Mouse (Mus musculus) forelimb bud, embryonic 11.5 days (tissue): ENCODE results near the gene Fzd7.

Source experiments
- DNase-seq: peaks from one replicate; pipeline ENCODE4 v3.0.0-alpha.2; 2012; ENCODE audit warnings: low read depth, low spot score

Fzd7 gene

DNA sequence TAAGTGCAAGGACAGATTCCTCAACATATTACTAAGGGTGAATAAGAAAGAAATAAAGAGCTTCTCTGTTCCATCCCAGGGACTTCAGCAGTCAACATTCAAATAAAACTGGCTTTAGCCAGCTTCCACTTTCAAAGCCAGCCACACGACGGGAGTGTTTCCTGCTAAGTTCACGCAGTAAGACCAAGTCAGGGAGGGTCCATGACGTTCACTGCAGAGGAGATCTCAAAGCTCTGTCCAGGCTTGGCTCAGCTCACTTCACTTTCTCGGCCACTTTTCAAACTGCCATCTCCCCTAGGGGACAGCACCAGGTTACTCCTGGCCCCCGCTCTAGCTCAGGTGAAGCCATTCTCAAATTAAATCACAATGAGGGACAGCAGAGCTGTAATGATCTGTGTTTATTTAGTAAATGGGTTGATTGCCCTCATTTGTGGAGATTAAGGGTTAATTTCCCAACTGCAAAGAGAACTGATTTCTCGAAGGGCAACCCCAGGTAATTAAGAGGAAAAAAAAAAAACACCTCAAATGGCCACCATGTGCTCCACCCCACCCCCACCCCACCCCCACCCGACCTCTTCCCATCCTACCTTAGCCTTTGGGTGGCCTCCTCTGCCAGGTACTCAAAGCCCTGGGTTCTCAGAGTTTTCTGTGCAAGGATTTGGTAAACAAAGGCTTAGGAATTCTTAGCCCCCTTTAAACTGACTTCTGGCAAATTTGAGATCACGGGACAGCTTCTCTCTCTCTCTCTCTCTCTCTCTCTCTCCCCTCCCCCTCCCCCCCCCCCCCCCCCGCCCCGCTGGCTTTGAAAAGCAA, 9.7 kb upstream of the Fzd7 start:
- DNase-seq, result no peak

DNA sequence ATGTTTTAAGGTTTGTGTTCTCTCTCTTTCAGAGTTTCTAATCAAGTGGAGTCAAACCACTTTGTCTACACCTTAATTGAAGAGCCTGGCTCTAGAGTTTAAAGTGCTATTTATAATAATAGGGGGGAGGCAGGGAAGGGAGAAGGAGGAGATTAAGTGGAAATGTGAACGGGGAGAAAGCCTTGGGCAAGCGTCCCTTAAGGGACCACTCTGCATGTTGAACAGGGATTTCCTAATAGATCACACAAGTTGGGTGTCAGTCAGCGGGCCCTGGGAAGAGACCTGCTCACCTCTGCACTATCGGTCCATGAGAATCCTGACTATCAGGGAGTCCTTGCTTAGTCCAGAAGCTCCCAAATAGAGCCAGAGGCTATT, 9.1 kb upstream of the Fzd7 start:
- no peak for DNase-seq

DNA sequence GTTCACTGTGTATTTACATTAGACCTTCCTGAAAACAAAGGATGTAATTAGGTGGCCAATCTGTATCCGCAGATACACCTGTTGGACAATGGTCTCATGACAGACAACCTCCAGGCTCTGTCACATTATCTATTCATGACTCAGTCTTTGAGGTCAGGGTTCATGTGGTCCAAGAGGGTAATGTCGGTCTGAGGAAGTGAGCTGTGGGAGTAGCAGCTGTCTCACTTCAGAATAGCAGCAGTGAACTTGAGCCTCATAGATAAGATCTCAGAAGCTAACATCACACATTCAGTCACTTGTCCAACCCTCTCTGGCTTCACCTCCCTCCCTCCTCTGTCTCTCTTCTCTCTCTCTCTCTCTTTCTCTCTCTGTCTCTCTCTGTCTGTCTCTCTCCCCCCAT, 6.6 kb upstream of the Fzd7 start:
- DNase-seq, result no peak

DNA sequence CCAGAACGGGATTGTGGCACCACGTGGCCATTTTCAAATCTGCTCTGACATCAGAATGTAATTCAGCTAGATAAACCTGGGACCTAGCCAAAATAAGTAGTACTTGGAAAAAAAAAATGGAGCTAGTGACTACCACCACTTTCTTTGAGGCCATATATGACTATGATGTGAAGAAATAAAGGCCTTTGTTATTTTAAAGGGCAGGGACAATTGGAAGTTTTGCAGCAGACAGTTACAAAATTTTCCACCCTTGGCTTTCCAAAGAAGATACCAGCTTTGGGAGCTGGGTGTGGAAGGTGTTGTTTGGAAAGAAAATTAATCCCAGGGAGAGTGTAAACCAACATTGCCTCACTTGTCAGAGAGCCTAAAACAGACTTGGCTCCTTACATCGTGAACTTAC, 3.3 kb upstream of the Fzd7 start:
- no peak for DNase-seq

DNA sequence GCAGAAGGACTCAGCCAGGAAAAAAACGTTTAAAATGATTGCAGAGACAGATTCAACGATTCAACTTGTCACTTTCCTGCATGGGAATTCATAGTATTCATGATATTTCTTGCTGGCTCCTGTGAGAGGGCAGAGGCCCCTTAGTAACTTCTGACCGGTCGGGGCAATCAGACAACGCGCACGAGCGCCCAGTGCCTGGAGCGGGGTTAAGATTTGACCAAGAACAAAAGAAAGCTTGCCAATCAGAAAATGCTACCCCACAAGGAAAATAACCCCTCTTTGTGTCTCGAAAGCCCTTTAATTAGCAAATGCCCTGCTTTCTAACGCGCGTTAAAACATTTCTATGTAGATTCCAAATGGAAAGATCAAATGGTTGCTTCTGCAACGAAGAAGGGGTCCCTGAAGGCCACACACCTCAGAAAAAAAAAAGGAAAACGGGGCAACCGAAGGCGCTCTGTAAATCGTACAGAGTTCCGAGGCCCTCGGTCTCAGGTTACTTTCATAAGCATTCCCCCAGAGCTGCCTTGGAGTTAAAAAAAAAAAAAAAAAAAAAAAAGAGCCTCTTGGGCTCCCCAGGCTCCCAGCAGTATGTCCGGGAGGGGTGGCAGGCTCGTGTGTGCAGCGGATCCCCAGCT, 1.3 kb upstream of the Fzd7 start:
- no peak for DNase-seq

DNA sequence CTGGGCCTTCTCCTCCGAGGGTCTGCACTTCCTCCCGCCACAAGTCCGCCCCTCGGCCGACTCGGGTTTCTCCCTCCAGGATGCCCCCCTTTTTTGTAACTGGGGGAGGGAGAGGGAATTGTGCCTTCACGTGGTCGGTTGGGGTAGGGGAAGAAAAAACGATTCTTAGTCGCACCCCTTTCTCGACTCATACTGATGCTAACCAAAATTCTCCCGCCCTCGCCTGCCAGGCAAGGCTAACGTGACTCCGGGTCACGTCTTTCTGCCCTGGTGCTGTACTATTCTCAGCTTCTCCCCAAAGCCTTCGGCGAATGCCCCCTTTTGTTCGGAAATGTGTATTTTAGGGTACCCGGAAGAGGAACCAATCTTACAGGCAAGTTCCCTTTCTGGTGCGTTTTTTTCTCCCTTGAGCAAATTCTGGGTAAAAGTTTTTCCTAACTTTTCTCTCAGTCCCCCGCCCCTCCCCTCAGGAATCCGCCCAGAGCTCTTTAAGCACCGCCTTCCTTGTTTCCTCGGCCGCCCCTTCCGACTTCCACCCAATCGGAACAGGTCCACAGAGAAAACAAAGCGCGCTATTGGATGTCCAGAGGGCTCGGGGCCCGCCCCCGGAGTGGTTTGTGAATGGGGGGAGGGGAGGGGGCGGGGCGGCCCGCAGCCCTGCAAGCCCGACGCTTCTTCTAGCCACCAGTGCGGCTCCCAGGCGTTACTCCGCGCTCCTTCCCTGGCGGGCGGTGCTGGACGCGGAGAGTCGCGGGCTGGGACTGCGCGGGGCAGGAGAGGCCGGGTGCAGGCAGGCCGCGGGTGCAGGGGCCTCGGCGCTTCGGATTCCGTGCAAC, 550 bp upstream of the Fzd7 start:
- peak; percentile 98 for DNase-seq

DNA sequence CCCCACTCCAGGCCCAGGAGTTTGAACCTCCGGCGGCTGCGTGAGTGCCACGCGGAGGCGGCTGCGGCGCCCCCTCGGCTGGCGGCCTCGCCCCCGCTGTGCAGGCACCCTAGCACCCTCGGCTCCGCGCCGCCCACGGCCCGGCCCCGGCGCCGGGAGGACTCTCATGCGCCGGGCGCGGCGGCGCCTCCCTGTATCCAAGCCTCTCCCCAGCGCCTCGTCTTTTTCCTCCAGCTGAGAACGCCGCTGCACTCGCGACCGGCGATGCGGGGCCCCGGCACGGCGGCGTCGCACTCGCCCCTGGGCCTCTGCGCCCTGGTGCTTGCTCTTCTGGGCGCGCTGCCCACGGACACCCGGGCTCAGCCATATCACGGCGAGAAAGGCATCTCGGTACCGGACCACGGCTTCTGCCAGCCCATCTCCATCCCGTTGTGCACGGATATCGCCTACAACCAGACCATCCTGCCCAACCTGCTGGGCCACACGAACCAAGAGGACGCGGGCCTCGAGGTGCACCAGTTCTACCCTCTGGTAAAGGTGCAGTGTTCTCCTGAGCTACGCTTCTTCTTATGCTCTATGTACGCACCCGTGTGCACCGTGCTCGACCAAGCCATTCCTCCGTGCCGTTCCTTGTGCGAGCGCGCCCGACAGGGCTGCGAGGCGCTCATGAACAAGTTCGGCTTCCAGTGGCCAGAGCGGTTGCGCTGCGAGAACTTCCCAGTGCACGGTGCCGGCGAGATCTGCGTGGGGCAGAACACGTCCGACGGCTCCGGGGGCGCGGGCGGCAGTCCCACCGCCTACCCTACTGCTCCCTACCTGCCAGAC, 684 bp downstream of the Fzd7 start:
- DNase-seq, result no peak

DNA sequence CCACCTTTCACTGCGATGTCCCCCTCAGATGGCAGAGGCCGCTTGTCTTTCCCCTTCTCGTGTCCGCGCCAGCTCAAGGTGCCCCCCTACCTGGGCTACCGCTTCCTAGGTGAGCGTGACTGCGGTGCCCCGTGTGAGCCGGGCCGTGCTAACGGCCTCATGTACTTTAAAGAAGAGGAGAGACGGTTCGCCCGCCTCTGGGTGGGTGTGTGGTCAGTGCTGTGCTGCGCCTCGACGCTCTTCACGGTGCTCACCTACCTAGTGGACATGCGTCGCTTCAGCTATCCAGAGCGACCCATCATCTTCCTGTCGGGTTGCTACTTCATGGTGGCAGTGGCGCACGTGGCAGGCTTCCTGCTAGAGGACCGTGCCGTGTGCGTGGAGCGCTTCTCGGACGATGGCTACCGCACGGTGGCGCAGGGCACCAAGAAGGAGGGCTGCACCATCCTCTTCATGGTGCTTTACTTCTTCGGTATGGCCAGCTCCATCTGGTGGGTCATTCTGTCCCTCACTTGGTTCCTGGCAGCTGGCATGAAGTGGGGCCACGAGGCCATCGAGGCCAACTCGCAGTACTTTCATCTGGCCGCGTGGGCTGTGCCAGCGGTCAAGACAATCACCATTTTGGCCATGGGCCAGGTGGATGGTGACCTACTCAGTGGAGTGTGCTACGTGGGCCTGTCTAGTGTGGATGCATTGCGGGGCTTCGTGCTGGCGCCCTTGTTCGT, 1.5 kb downstream of the Fzd7 start:
- DNase-seq, result peak; percentile 73

DNA sequence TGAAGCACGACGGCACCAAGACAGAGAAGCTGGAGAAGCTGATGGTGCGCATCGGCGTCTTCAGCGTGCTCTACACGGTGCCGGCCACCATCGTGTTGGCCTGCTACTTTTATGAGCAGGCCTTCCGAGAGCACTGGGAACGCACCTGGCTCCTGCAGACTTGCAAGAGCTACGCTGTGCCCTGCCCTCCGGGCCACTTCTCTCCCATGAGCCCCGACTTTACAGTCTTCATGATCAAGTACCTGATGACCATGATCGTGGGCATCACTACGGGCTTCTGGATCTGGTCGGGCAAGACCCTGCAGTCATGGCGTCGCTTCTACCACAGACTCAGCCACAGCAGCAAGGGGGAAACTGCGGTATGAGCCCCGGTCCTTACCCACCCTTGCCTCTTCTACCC, 2.1 kb downstream of the Fzd7 start:
- peak; percentile 18 for DNase-seq

DNA sequence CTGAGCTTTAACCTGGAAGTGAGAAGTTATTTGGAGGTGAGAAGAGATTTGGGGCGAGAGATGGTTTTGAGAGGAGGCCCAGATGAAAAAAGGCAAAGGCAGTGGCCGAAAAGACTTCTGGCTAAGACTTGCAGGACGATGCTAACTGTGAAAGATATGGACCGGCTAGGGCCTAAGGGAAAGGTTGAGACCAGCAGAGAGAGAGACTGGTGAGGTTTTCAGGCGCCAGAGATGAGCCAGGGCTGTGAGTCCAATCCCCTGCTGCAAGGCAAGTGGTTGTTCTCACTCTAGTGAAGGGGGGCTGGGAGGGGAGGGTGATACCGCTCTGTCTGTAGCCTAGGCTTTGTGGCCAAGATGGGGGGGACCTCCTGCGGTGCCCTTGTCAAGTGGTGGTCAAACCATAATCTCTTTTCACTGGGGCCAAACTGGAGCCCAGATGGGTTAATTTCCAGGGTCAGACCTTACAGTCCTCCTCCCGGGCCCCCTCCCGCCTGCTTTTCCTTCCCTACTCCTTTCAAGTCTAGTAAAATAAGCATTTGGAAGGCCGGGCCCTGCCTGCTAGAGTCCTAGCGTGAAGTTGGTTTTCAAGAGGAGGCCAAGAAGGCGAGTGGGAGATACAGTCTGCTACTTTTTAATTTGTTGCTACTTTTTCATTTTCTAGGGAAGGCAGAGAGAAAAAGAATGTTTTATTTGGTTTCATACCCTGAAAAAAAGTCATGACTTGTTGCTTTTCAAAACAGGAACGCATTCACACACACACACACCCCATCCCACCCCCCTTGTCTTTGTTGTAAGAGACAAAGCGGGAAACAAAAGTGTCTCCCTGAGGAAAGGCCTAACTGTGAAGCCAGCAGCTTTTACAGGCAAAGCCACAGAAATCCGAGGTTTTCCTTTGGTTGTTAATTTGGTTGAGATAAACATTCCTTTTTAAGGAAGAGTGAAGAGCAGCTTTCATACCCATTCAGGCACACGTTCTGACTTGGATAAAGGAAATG, 2.9 kb downstream of the Fzd7 start:
- peak; percentile 27 for DNase-seq

DNA sequence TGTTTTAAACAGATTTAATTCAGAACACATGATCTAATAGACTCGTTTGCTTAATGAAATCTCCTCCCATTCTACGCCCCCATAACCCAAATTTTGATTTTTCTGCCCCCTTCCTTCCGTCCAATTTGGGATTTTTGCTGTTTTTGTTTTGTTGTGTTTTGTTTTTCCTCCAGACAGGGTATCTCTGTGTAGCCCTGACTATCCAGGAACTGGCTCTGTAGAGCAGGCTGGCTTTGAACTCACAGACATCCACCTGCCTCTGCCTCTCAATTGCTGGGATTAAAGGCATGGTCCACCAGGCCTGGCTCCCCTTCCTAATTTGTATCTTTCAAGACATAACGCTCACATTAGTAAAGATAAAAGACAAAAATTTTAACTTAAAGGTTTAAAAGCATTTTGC, 3.6 kb downstream of the Fzd7 start:
- DNase-seq, result no peak

DNA sequence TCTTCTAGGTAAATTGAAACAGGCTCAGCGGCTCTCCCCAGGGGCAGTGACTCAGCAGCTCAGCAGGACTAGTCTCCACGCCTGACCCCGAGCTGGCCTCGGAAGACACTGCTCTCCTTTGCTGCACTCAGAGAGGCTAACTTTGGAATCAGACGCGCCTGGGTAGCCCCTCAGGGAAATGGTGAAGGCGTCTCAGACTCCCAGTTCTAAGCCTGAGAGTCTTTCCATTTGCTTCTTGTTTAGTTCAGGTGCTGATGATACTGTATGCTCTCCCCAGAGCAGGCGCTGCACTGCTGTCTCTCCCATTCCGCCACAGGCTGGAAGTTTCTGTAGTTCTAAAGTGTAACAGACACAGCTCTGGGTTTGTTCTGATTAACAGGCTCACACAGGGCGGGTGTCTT, 5.4 kb downstream of the Fzd7 start:
- DNase-seq, result no peak

DNA sequence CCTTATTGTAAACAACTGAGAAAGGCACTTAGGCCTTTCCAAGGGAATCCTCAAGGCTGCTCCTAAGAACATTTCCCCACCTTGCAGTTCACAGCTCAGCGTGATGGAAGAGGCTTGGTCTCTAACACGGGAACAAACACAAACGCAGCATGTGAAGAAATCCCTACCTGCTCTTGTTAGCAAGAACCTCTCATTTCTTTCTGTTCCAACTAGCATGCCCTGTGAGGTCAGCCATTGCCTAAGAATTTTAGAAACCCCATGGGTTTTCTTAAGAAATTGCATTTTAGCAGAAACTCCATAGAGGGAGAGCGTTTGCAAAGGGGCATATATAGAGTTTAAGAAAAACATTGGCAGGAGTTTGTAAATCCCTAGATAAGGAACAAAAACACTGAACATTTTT, 6.3 kb downstream of the Fzd7 start:
- no peak for DNase-seq

DNA sequence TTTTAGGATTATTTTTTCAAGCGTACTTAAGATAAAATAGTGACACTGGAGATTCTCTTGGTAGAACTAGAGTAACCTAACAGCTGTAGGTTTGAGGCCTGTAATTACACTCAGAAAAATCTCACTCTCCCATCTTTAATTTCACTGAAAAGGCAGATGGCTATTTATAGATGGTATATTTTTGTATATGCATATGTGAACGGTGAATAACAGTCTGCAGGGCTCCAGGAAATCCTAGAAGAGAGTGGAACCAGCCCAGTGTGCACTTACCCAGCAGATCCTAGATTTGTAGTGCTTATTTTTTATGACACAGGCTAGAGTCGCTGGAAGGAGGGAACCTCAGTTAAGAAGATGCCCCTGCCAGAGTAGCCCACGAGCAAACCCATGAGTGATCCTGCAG, 6.8 kb downstream of the Fzd7 start:
- no peak for DNase-seq

DNA sequence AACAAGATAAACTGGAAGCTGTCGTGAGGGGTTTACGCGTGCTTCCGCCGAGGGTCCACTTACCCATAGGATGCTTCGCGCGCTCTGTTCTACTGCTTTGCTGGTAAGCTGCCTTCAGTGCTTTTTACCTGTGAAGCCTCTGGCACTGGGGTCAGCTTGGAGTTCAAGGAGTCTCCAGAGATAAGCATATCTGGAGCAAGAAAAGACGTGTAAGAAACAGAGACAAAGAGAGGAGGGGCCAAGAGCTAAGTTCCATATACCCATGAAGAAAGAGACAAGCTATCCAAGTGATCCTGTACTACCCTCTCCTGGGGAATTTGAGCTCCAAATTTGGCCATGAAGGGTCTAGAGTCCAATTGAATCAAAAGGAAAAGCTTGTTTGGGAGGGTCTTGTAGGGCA, 9.3 kb downstream of the Fzd7 start:
- no peak for DNase-seq

DNA sequence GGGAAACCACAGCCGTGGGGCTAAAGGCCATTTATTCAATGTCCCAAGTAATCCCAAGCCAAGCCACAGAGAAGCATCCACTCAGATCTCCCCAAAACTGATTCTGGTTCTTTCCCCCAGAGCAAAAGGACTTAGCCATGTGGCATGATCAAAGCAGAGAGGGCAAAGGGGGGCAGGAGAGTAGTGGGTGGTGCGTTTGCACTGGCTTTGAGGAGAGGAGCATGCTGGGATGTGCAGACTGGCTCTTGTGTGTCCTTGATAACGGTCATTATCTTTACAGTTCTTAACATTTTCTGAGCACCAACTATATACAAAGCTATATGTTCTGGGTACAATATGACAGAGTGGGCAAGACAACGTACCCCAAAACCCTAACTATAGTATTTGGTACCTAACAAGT, 10.2 kb downstream of the Fzd7 start:
- no peak for DNase-seq

DNA sequence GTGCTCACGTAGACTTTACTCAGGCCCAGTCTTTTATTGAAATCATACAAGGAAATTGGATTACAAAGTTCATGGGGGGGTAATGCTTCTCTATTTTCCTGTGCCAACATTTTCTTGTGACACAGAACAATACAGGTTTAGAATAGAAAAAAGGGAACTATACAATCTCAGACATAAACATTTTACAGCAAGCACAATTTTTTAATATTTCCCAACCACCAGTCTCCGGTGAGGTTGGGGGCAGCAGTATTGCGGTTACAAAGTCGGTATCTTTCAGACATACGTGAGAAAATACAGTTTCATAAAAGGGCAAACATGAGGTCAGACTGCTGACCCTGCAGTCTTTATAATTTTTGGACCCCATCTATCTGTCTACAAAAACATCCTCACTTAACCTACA, 13.7 kb downstream of the Fzd7 start:
- no peak for DNase-seq

DNA sequence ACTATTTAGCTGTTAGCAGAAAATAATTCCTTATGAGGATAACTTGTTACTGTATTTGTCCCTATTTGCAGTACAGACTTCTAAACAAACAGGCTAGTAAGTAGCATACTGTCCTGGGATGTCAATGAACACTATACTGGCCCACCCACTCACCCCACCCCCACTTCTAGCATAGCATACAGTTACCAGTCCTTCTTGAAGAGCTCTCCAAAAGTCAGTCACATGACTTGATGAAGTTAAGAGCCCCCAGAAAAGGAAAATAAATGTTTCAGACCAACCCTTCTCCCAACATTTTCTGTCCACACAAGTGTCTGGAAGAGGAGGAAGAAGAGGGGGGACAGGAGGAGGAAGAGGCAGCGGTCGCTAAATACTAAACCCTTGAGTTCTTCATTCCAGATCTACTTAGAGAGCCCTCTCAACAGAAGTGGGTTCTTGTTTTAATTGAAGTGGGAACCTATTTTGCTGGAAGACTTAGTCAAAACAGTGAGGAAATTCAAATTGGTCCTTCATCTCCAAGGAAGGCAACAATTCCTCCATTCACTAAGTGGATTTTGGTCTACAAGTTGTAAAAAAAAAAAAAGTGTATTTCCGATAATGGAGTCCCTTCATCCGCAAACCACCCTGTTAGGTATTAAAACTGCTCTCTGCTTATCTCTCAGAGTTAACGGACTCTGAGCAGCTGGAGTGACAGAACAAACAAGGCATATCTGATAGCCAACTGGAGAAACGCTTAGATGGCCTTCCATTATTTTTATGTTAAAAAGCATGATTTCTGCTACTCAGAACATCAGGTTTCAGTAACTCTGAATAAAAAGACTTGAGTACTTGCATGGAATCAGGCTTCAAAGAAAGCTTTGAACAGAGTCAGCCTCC, 15.8 kb downstream of the Fzd7 start:
- no peak for DNase-seq

DNA sequence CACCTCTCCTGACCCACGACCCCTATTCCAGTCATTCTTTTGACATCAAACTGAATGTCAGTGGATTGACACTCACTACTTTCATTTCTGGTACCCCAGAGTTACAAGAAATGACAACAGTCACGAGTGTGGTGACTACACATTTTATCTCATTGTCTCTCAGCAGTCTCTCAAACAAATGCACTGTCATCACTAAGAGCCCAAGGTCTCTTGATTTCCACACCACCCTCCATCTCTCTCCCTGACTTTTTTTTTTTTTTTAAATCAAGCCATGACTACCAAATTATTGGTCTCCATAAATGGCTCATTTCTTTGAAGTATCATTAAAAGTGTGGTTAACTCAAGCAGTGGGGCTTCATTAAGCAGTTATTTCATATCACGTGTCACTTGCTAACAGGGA, 17.1 kb downstream of the Fzd7 start:
- no peak for DNase-seq
